In genomic region chr3:68077406-68077805, GRCm38 (mm10) we compare ENCODE assay signal across 20 mouse cellular contexts.
"Had no signal": no experiment of that assay in that cellular context is flagged by ENCODE, and none has a peak within 500 bp of the region (broad histone marks: within the 10 kb centered on the region; RNA-seq: fewer than 3 reads in every experiment).

No protein-coding gene starts in this region.

- DNase-seq: cerebellum, adult 9-10 months; cerebellum, adult 9-11 months; cerebellum, postnatal 10 days; cerebellum, postnatal 14 days; cerebellum, postnatal 25 days; cerebellum, postnatal 36 days; embryo, embryonic 11 days; forebrain, postnatal 0 days; gastrocnemius, adult 2 months; gastrocnemius, postnatal 10 days; gastrocnemius, postnatal 14 days; gastrocnemius, postnatal 25 days; gastrocnemius, postnatal 36 days; heart, adult 11 months; heart, adult 18-20 months; heart, adult 2 months had no signal

- ATAC-seq: forebrain, embryonic 13.5 days; forebrain, embryonic 14.5 days; forebrain, embryonic 15.5 days; forebrain, embryonic 16.5 days; forebrain, postnatal 0 days had no signal
